Mouse (Mus musculus) liver, embryonic 14.5 days (tissue): ENCODE results near the gene Muc4.

ENCODE experiments used
- CTCF ChIP-seq: IDR thresholded peaks from 2 replicates; pipeline ENCODE4 v1.5.1; 2016; ENCODE audit warnings: antibody characterized with exemption, low read depth, control low read depth
- EP300 ChIP-seq: IDR thresholded peaks from 2 replicates; pipeline ENCODE4 v1.6.1; 2016; ENCODE audit warnings: antibody characterized with exemption, low read depth

- TF ChIP-seq CTCF (no peak), EP300 (no peak)
Measured at GRCm38 (mm10) chr16:32797426-32797689, 61.7 kb downstream of the Muc4 start, which contains the start of gene Muc20.
